Mouse (Mus musculus): Measurements from ENCODE around the gene Htr1a.

Gene Htr1a

DNA sequence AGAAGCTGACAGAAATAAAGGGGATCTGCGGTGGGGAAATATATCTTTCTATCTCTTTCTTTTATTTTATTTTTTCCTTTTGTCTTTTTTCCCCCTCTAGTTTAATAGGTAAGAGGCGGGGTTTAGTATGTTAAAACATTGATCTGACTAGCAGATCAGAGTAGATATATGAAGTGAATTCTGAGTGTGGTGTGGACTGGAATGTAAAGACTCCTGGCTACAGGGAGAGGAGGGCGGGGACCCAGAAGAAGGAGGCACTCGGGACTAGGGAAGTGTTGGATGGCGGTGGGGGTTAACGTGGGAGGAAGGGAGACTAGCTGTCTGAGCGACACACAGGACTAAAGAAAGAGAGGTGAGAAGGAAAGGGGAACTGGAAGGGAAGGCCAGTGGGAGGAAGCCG is at the start of gene Htr1a:
TSS of gene Htr1a (plus strand) at position 301 of the 400 bp plus-strand sequence.
- DNase-seq: no peak

DNA sequence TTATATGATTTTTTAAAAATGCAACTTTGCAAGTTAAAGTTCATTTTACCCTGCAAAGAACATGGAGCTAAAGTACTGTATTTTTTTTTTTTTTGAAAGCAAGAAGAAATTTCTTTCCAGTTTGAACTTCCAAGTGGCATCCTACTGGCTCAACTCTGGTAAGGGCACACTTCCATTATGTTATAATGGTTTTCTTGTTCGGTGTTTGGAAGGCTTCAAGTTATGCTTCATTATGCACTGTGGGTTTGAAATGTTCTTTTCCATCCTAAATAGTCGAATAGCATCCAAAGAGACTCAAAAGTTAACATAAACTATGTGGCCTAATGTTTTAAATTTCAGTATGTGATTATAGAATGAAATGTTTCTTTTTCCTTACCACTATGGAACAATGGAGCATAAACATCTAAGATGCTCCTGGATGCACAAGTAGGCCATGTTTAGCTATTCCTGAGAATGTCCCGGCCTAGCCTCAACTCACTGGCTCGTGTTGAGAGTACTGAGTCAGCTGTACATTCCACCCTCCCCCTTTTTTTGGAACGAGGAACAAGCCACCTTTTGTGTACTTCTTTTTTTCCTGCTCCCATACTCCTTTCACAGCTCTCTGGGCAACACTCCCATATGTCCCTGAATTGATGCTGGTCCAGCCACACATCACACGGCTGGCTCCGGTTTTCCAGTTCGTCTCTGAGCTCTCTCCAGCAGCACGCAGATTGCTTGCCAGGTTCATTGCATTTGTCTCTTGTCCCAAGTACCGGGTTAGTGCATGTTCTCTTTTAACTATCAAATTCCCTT is 31.7 kb upstream of the Htr1a start:
- no peak for DNase-seq

DNA sequence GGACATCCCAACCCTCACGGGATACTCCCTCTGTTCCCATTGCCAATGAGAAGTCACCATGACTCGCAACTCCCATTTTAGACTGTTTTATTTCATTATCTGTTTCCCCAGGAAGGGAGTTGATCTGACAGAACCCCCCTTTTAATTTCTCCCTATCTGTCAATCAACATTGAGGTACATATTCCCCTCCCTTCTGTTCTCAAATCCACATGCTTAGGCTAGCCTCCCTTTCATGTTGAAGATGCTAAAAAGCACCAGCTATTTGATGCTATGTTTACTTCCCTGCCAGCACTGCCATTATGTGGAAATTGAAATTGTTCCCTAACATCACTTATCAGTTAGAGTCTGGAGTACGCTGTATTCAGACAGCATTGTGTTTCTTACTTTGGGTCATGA is 31.1 kb upstream of the Htr1a start:
- DNase-seq: no peak

DNA sequence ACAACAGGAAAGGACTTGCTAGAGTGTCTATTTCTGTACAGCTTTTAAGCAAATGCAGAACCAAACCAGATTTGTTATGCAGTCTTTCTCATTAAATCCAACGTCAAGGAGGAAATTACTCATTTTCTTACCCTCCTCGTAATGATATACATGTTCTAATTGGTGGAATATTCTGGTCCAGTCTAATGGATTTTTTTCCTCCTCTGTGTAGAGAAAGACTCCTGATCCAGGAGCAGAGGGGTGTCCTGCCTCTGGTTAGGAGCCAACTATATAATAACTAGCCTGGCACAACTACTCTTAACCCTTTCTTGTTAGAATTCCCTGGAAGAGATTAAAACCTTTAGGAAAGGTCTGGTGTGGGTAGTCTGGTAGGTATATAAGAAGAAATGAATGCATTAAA is 10.3 kb upstream of the Htr1a start:
- no peak for DNase-seq

DNA sequence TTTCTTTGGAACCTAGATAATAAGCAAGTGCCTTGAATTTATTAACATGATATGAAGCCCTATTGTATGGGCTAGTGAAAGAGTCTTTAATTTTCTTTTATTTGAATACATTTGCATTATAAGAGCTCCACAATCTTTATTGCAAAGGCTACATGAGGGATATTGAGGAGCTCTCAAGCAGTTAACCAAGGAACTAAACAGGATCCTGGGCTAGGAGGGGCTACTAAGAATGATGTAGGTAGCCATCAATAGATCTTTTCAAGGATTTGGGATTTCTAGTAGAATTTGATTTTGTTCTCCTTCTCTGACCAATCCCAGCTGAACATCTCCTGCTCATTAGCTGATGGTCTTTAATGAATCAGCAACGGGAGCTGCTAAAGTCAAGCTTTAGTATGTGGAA is 9.8 kb upstream of the Htr1a start:
- DNase-seq: no peak

DNA sequence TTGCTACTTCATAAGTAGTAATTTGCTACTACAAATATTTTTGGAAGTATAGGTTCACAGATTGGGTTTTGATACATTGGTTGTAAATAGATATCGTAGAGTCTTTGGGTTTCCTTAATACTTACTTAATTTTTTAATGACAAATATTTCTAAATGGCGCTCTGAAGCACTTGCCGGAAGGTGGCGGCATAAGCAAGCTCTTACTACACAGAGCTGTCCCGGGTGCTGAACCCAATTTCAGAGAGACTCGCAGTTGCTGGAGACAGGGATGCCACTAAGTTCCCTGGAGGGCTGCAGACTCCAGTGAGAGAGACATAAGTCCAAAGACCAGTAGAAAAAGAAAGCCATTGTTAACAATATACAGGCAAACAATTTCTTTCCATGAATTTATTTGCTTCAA is 863 bp upstream of the Htr1a start:
- no peak for DNase-seq

DNA sequence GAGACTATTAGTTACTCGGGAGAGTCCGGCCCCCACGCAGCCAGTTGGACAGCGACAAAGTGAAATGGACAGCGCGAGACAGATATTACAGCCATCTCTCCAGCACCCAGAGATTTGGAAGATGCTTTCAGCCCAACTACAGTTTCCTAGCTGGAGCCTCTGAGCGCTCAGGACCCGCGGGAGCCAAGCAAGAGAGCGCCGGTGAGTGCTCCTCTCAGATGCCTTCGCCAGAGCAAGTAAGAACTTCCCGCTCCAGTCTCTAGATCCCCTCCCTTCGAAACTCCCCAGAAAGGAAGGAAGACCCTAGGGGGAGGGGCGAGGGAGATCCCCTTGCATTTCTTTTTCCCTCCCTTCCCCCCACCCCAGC is 415 bp downstream of the Htr1a start:
- DNase-seq: no peak

DNA sequence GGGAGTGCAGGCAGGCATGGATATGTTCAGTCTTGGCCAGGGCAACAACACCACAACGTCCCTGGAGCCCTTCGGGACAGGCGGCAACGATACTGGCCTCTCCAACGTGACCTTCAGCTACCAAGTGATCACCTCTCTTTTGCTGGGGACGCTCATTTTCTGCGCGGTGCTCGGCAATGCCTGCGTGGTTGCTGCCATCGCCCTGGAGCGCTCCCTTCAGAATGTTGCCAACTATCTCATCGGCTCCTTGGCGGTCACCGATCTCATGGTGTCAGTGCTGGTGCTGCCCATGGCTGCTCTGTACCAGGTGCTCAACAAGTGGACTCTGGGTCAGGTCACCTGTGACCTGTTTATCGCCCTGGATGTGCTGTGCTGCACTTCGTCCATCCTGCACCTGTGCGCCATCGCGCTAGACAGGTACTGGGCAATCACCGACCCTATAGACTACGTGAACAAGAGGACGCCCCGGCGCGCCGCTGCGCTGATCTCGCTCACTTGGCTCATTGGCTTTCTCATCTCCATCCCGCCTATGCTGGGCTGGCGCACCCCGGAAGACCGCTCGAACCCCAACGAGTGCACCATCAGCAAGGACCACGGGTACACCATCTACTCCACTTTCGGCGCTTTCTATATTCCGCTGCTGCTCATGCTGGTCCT is 927 bp downstream of the Htr1a start:
- no peak for DNase-seq

DNA sequence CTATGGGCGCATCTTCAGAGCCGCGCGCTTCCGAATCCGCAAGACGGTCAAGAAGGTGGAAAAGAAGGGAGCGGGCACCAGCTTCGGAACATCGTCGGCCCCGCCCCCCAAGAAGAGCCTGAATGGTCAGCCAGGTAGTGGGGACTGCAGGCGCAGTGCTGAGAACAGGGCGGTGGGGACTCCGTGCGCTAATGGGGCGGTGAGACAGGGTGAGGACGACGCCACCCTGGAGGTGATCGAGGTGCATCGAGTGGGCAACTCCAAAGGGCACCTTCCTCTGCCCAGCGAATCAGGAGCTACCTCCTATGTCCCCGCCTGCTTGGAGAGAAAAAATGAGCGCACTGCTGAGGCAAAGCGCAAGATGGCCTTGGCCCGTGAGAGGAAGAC is 1.4 kb downstream of the Htr1a start:
- DNase-seq: no peak

DNA sequence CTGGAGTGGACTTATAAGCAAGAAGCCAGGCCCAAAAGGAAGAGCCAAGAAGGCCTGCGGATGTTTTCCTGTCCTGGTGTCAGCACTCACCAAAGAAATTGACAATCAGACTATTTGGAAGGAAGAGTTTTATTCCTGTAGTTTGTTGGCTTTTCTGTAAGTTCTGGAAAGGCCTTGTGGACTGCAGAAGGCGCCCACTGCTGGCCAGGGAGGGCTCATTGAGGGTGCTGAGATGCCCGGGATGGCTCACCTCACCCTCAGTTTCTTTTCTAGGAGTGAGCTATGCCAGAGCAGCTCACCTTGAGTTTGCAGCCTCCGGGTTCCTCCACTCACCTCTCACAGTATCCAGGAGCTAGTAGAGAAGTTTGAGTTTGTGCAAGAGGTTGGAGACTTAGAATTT is 2.8 kb downstream of the Htr1a start:
- no peak for DNase-seq

DNA sequence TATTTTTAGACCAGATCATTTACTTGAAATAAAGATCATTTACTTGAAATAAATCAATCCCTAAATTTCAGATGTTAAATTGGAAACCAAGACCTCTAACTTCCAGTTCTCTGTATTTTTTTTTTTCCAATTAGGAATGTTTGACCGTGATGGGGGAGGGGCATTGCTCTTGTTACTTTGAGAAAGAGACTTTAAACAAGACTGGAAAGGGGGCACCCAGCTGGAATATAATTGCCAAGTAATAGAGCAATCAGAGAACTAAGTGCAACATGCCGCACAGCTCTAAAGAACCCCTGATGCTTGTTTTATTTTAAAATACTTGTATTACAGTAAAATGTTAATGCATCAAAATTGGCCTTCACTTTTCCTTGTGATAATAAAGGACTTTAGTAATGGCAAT is 4.3 kb downstream of the Htr1a start:
- no peak for DNase-seq

DNA sequence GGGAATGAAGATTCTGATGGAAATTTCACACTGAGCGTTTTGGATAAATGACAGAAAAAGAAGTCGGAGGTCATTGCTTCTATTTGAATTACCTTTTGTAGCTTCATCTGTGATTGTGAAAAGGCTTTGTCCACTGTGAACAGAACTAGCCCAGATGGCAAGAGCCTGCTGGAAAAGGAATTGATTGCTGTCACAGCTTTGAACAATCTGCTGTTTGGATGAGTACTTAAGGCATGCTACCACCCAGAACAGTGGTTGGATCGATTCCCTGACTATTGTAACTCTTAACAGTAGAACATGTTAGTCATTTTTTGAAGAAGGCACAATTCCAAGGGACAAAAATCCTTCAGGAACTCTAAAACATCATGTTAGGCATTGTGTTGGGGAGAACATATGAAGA is 8.1 kb downstream of the Htr1a start:
- DNase-seq: no peak

Measured in kidney, adult 11 months (tissue).